Mouse (Mus musculus) liver, adult 2 months (tissue): ENCODE measurements around the gene Slit1.

Experiments
- CTCF ChIP-seq: fragments of 200-500 bp; IDR thresholded peaks from 2 replicates; pipeline ENCODE4 v1.5.1; 2011; ENCODE audit warnings: low read depth, low read length, control low read depth
- POLR2A ChIP-seq: fragments of 200-500 bp; IDR thresholded peaks from 2 replicates; pipeline ENCODE4 v1.6.1; 2011; ENCODE audit warnings: low read length, control low read depth; ENCODE audit not compliant: insufficient read depth; ENCODE audit errors: extremely low read depth

GRCm38 (mm10) chr19:41634099-41634498 lies 109.4 kb downstream of the Slit1 start:
- no peak for TF ChIP-seq CTCF
- no peak for TF ChIP-seq POLR2A
